Mouse (Mus musculus) ES-CJ7 (cell line): ENCODE results near the gene 0610037L13Rik.
A peak's percentile ranks its signal among the peaks of the same experiment; 100 is the strongest.

ENCODE experiments used
- DNase-seq: peaks from one replicate; pipeline ENCODE4 v3.0.0; 2011; ENCODE audit warnings: low read depth, low spot score

0610037L13Rik gene

DNA sequence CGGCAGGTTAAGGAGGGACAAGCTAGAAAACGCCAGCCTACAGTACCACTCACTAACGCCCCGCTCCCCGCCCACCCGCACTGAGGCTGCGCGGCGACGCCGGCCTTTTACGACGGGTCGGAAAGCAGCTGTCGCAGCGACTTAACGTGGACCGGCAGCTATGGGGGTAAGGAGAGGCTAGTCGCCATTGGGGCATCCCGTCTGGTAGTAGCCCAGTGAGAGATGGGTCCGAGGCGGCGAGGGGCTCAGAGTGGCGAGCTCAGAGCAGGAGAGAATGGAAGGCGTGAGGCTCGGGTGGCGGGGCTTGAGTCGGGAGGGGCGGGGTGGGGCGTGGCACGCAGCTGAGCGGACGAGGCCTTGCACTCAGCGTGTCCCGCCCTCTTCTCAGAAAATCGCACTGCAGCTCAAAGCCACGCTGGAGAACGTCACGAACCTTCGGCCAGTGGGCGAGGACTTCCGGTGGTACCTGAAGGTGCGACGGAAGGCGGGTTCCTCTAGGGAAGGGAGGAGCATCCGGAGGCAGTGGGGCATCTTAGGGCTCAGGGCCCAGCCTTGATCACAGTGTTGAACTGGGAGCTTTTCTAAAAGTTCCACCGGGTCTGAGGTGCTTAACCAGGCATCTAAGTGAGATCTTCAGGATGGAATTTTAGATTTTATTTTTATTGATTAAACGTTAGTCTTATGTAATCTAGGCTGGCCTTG lies at the start of gene 0610037L13Rik:
Gene 0610037L13Rik (plus strand): TSS at position 83 of the 702 bp plus-strand sequence.
- peak; percentile 98 for DNase-seq

DNA sequence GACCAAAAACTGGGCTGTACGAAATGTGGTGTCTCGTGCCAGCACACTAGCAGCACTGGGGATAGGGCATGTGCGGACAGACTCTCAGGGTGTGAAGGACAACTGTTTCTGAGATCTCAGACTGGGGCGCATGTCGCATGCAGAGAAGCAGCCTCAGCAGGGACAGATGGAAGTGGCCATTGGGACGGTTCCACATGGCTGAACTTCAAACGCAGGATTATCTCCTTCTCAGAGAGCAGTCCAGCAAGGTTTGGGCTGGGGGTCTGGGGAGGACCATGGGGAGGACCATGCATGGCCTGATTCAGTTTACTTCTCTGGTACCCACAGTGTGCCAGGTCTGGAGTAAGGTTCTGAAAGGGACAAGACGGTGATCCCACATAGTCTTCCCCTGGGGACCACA lies 45.9 kb upstream of the 0610037L13Rik start:
- DNase-seq, result no peak

DNA sequence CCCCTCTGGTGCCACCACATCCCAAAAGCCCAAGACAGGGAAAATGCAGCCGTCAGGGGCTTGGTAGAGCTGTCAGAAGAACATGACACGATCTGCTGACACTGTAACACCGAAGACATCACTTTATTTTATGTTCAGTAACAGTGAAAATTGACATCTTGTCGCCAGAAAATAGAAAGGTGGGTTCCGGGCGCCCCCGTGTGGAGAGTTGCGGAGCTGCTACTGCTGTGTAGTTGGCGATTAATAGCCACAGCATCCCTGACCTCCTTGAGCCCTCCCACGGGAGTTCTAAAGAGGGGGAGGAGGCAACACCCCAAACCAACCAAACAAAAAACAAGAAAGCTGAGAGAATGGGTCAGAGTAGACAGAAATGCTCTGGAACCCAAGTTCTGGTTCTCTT lies 44.6 kb upstream of the 0610037L13Rik start:
- DNase-seq, result peak; percentile 39

DNA sequence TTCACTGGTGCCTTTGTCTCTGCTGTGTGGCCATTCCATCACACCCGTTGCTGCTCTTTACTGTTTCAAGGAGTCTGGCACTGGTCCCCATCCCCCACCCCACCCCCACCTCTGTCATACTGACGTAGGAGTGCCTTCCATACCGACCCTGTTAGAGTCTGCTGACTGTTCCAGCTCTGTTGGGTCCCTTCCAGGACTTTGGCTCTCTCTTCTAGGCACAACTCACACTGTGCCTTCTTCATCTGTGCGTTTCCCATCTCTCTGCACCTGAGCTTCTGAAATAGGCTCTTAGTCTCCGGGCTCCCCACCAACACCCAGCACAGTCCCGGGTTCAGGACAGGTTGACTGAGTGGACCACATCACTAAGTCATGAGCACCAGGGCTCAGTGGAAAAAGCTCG lies 42.8 kb upstream of the 0610037L13Rik start:
- no peak for DNase-seq

DNA sequence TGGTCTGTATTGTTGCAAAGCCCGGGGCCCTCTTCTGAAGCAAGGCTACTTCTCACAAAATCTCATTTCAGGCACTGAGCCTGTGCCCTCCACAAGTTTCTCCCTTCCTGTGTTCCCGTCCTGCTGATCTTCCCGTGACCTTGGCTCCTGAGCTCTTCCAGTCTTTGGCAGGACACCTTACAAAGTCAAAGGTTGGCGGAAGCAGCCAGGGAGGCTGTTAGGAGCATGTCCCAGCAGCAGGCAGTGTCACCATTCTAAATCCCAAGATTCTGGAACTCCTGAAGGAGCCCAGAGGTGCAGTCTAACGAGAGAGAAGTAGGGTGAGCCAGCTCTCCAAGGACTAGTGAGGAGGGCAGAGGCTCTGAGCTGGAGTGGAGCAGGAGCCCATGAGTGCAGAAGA lies 41.1 kb upstream of the 0610037L13Rik start:
- DNase-seq, result no peak

DNA sequence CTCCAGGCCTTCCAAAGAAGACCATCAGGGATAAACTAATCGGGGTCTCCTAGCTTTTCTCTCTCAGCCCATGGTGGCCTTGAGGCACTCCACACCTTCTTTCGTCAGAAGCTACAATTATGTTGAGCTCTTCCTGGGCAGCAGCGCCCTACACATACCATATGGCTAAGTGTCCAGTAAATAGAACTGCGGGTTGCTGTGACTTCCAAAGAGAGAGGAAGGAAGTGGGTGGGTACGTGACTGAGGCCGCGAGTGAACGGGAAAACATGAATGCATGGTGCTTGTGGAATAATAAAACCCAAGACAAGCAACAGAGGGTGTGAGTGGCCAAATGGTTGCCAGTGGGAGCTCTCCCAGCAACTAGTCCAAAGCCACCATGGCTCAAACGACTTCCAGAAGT lies 40.0 kb upstream of the 0610037L13Rik start:
- DNase-seq, result no peak

DNA sequence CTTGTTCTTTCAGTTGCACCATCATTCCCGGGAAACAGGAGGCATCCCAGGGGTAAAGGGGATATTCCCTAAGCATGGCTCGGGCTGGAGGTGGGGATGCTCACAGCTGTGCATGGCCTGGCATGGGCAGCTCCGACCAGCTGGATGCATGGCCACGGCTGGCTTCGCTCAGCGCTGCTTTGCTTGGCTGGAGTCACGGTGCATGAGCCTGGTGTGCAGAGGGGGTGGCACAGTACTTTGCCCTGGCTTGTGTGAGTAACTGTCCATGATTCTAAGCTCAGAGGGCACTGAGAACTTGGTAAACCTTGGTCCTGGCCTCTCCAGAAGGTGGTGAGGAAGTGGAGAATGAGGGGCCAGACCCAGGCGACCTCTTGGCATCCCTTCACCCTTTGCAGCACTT lies 39.5 kb upstream of the 0610037L13Rik start:
- DNase-seq, result no peak

DNA sequence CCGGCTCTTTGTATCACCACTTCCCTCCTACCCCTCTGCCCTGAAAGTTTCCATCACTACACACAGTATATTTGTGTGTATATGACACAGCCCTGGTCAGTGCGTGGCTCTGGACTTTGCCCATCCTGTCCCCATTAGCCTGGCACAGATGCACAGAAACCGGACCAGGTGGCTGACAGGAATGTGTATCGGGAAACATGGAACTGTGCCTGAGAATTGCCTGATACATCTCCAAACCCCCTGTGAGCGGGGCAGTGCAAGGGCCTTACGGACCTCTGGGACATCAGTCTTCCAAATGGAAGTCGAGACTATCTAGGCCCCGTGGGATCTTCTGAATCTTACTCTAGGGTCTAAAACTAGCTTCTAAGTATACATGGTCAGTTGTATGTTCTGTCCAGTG lies 36.3 kb upstream of the 0610037L13Rik start:
- DNase-seq, result no peak

DNA sequence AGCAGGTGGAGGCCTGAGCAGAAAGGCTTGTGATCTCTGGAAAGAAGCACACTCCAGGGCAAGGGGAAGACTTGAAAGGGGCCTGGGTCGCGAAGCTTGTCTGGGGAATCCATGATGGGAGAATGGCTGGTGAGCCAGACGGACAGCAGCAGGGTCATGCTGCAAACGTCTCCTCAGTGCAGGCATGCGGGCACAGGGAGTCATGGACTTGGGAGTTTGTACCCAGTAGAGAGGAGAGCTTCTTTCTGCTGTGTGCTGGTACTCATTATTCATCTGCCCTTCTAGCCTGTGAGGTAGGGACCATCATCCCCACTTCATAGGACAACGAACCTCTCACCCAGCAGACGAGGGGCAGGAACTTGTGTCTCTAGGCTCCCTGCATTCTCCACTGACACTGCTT lies 35.8 kb upstream of the 0610037L13Rik start:
- DNase-seq, result no peak

DNA sequence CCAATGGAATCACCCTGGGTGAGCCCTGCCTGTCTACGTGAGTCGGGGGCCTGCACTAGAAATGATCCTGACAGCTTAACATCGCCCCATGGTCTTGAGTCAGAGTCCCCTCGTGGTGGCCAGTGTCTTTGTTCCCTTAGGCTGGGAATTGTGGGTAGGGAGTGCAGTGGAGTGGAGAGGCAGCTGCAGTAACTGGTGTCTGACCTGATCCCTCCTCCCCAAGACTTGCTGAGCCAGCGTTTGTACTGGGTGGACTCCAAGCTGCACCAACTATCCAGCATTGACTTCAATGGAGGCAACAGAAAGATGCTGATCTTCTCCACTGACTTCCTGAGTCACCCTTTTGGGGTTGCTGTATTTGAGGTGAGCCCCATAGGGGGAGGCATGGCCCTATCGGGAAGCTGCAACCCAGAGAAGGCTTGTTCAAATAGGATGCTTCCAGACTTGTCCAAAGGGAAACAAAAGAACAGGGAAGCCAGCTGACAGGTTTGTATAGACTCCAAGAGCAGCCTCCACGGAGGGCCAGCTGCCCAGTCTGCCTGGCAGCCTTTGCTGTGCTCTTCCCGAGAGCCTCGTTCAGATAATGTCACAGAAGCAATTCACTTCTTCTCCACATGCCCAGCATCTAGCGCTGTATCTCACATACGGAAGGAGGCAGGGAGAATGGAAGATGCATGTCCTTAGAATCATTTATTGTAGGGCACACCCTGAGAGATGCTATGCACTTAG lies 32.5 kb upstream of the 0610037L13Rik start:
- no peak for DNase-seq

DNA sequence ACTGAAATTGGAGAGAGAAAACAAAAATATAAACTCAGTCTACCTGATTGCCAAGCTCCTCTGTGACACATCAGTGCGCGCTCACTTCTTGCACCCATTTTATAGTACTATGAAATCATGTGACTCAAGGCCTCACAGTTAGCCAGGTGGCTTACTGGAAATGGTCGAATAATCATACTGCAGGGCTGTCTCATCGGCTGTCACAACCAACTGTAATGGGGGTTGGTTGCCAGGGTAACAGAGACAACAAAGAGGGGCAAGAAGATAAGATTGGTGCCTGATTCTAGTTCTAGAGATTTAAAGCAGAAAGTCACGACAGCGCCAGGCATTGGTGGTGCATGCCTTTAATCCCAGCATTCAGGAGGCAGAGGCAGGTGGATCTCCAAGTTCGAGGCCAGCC lies 30.6 kb upstream of the 0610037L13Rik start:
- no peak for DNase-seq

DNA sequence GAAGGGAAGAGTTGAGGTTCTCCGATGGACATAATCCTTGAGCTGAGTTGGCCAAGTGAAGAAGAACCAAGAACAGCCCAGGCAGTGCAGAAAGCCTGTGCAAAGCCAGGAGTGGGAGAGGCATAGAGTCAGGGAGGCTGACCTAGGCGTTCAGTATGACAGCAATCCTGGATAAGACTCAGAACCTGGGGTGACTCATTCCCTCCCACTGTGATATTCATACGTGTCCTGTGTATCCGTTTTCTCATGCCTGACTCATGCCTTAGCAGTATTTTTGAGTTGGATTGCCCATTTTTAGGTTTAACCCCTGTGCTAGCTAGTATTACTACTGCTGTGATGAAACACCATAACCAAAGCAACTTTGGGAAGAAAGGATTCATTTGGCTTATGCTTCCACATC lies 24.7 kb upstream of the 0610037L13Rik start:
- DNase-seq, result no peak

DNA sequence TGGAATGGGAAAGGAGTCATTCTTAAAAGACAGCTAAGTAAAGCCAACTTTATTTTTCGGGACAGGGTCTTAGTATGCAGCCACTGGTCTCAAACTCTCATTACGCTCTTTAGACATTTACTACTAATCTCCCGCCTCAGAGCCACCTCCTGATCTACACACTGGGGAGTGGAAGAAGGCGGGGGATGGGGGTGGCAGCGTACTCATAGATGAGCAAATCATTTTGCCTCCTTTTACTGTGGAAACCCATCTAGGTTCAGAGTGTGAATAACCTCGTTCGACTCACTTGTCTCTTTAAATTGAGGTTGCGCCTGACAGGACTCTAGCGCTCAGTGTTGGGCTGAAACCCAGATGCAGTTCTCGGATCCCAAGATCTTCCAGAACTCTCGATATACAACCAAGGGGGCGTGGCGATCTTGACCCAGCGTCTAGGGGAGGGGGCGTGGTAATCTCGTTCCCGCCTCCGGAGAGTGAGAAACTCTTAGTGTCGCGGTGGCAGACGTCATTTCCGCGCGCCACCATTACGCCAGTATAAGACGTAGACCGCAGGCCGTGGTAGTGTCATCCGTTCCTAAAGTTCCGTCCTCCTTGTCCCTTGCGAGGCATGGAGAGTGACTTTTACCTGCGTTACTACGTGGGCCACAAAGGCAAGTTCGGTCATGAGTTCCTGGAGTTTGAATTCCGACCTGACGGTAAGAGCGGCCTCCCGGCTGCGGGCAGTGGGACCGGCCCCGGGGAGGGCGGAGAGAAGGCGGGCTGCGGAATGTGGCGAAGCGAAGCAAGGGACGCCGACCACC lies 10.2 kb upstream of the 0610037L13Rik start, which contains the start of gene Magoh:
Gene Magoh (plus strand): TSS at position 502 of the 797 bp plus-strand sequence.
- peak; percentile 96 for DNase-seq

DNA sequence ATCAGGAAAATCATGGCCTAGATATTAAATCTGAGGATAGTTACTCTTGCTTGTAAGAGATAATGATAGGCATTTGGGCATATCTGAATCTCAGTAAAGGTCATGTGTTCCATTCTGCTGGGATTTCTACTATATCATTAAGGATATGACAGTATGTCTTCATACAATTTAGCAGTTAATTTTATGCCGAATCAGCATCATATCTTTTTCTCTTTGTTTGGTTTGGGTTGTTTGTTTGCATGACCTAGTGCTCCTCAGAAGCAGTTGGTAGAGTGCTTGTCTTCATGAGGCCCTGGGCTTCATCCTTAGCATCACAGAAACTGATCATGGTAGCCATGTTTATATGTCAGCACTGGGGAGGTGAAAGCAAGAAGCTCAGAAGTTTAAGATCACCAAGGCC lies 8.0 kb upstream of the 0610037L13Rik start:
- DNase-seq, result no peak

DNA sequence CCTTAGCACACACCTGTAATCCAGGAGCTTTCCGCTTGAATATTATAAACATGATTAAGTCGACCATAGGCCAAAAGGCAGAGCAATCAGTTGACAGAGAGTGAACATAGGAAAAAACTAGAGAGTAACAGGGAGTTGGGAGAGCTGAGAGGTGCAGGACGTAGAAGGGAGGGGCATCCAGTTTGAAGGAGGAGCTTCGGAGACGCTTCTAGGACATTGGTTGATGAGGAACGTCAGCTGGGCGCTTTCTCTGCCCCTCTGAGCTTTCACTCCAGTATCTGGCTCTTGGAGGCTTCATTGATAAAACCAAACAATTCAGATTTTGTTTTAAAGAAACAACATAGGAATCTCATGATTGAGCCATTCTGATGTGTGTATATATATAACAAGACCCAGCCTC lies 3.2 kb upstream of the 0610037L13Rik start:
- DNase-seq, result peak; percentile 23

DNA sequence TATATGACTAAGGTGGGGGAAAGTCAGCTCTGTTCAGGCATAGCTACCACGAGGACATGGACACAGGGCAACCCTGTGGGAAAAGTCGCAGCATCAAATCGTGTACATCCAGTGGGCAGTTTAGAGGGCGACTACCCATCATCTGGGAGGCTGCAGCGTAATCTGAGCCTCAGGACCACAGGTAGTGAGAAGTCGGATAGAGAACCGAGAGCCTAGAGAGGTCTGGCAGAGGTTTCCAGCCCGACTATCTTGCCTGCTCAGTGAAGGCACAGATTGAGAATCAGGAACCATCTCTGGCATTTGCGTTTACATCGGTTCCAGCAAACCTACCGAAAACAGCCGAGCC lies 255 bp upstream of the 0610037L13Rik start:
- DNase-seq, result peak; percentile 14

DNA sequence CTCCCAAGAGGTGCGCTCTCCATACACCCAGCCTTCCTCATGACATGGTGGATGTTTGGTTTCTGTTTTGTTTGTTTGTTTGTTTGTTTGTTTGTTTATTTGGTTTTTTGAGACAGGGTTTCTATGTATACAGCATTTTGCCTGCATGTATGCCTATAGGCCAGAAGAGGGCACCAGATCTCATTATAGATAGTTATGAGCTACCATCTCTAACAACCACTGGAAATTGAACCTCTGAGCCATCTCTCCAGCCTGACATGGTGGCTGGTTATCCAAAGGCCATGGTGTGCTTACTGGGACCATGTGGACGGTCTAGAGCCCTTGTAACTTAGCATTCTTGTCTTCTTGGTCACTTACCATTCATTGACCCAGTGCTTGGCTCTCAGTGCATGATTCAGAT lies 3.0 kb downstream of the 0610037L13Rik start:
- DNase-seq, result no peak

DNA sequence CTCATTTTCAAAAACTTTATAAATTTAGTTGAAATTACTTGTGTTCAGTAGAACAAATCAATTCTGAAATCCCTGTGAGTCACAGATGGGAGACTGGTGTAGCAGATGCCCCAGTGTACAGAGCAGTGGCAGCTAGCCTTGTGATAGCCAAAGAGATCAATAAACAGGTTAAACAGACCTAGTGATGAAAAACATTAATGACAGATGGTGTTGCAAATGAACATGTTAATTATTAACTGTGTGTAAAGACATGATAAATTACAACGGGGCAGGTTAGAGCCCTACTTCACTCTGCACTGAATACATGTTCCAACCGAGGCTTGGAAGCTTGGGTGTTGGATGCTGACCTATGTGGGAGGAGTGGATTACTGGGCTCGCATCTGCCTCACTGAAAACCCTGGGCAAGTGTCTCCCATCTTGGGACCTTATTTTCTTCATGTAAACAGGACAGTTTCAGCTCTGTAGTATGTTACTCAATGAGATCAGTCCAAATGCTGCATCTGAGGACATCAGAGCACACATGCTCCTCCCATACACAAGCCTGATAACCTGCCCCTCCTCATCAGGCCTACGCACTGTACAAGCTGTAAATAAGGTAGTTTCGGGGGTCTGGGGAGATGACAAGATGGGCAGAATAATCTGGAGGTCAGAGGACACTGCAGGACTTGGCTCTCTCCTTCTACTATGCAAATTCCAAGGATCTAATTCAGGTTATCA lies 9.8 kb downstream of the 0610037L13Rik start:
- no peak for DNase-seq

DNA sequence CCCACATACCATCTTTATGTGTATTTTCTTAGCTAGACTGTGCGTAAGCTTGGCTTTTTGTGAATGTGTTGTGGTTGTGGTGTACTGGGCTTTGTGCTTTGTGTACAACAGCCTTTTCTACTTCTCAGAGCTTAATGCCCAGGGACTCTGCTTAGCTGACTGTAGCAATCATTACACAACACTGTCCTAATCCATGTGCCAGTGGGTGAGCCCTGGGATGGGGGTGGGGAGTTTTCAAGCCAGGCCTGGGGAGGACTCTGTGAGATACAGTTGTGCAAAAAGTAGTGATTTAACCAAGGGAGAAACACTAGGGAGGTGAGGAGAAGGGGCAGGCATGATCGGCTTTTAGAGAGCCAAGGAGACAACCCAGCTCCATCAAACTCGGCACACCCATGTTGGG lies 10.6 kb downstream of the 0610037L13Rik start:
- no peak for DNase-seq

DNA sequence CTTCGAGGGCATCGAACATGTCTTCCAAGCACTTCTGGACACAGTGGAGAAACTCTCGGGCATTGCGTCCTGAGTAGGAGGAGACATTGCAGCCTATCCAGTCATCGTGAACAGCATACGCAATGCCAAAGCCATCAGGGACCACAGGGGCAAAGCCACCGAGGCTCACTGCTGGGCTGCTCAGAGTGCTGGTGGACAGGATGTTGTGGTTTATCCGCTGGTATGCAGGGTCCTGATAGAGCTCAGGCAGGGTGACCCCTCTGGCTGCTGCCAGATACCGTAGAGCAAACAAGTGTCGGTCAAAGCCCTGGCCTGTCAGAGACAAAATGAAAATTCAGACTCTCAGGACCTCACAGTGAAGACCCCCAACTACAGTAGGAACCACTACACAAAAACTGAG lies 14.6 kb downstream of the 0610037L13Rik start:
- DNase-seq, result no peak

DNA sequence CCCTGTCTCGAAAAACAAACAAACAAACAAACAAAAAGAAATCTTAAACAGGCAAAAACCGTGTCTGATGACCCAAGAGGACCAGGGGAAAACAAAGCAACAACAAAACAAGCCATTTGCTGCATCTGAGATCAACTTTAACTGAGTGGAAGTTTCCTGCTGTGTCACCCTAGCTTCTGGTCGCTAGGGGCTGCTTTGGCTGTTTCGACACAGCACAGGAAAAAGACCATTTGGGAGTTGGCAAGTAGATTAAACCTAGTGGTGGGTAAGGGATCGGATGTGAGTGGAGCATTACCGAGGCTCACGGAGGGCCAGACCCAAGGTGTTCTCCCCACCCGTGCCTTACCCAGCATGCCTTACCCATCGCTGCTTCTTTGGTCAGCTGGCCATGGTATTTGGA lies 16.9 kb downstream of the 0610037L13Rik start:
- peak; percentile 28 for DNase-seq

DNA sequence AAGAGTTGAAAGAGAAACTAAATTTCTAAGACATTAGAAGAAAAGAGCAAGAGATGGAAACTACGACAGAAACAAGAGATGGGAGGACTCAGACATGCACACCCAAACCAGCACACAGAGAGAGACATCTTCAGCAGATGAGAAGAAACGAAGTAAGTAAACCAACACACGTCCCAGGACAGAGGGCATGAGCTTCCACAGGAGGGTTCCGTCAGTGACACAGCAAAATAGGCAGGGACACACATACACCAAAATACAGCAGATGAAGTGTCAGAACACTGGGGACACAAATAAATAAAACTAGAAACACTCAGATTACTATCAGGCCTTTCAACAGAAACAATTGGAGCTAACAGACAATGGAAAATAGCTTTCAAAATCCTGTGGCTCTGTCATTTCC lies 20.4 kb downstream of the 0610037L13Rik start:
- no peak for DNase-seq
